Mouse (Mus musculus): Measurements from ENCODE around the gene Disp3.

Disp3 gene

DNA sequence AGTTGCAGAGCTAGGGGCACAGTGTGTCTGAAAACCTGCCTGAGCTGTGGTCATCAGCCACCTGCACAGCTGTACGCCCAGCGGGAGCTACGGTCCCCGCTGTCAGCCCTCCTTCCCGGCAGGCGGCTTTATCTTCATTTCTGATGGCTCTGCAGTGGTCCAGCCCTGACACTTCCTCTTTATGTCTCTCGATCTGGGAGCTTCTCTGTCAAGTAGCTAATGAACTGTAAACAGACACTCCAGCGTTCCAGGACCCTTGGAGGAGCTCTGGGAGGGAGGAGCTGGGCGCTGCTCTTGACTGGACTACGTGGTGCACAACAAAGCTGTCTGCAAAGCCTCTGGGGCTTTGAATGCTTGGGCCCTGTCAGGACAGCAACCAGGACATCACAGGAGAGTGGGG lies 67.1 kb downstream of the Disp3 start:
- no peak for DNase-seq (ENCODE audit: extremely low spot score, low read depth, low spot score)

GRCm38 (mm10) chr4:148218238-148218637 lies 69.5 kb downstream of the Disp3 start:
- no peak for DNase-seq (ENCODE audit: extremely low spot score, low read depth, low spot score)

DNA sequence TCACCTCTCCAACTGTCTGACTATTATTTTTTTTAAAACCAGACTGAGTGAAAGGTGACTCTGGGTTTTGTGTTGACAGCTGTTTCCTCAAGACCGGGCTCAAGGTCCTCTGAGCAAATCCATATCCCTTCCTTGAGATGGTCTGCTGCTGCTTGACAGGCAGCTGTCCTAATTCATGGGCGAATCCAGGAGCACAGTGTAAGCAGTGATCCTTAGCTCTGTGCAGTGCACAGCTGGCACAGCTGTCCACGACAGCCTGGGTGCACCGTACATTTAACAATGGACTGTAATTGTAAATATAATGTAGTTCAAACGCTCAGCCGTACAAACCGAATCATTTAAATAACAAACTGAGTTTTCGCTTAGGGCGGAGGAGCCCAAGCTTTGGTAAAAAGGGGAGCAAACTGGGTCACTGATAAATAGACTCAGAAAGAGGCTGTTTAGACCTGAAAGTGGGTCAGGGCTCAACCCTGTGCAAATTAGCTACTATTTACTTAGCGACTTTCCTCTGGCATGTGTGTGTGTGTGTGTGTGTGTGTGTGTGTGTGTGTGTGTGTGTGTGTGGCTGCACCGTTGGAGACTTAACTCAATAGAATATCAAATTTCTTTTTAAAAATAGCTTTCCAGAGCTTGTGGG lies 72.4 kb downstream of the Disp3 start:
- DNase-seq (ENCODE audit: extremely low spot score, low read depth, low spot score), result no peak

DNA sequence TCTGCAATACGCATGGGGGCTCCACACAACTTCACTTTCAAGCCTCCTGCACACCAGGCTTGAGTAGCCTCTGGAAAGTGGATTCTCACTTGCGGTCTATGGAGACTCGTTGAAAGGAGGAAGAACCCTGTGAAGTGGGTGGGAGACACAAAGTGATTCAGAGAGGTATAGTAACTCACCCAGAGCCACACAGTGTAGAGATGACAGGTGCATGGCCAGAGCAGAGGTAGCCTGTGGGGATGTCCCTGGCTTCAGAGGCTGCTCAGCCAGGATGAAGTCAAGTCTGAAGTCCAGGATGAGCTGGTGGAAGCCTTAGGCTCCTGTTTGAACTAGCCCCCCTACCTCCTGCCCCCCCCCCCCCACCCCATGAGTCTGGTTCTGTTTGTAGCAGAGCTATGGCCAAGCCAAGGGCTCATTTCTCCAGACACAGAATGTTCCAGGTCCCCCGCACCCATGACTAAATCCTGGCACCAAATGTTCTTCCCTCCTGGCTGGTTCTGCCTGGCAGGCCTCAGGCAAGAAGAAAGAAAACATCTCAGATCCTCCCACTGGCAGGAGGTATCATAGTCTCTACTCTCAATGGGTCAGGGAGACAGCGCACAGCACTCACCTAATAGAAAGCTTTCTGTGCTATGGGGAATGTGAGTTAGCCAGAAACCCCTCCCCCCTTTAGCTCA lies 73.2 kb downstream of the Disp3 start:
- DNase-seq (ENCODE audit: extremely low spot score, low read depth, low spot score), result no peak

DNA sequence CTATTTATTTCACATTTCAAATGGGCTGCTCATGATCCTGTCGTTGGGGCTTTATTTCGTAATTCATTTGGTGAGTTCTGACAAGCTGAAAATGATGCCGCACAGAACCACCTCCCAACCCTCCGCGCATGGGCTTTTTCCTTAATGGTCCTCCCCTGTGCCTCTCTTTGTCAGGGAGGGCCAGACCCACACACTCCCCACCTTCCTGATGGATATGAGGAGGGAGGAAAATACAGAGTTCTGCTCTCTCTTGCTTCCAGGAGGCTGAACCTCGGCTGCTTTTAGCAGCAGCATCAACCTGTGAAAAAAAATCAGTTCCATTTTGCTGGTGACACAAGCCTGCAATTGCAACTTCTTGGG lies 82.9 kb downstream of the Disp3 start:
- DNase-seq (ENCODE audit: extremely low spot score, low read depth, low spot score), result no peak

- no peak for DNase-seq (ENCODE audit: extremely low spot score, low read depth, low spot score)
These were observed 83.5 kb downstream of the Disp3 start for GRCm38 (mm10) chr4:148204061-148204872.

- no peak for DNase-seq (ENCODE audit: extremely low spot score, low read depth, low spot score)
These were observed 84.2 kb downstream of the Disp3 start for GRCm38 (mm10) chr4:148203557-148203956.

- DNase-seq (ENCODE audit: extremely low spot score, low read depth, low spot score), result no peak
These were observed 89.0 kb downstream of the Disp3 start for GRCm38 (mm10) chr4:148198721-148199120.

DNA sequence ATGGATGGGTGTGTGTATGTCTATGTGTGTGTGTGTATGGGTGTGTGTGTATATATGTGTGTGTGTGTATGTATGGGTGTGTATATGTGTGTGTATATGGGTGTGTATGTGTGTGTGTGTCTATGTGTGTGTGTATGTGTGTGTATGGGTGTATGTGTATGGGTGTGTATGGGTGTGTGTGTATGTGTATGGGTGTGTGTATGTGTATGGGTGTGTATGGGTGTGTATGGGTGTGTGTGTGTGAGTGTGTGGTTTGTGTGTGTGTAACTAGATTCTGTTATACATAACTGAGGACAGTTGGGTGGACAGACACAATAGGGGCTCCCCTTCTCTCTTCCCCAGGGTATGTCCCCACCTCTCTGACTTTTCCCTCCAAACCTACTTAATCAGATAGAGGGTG lies 93.4 kb downstream of the Disp3 start:
- DNase-seq (ENCODE audit: extremely low spot score, low read depth, low spot score), result no peak

DNA sequence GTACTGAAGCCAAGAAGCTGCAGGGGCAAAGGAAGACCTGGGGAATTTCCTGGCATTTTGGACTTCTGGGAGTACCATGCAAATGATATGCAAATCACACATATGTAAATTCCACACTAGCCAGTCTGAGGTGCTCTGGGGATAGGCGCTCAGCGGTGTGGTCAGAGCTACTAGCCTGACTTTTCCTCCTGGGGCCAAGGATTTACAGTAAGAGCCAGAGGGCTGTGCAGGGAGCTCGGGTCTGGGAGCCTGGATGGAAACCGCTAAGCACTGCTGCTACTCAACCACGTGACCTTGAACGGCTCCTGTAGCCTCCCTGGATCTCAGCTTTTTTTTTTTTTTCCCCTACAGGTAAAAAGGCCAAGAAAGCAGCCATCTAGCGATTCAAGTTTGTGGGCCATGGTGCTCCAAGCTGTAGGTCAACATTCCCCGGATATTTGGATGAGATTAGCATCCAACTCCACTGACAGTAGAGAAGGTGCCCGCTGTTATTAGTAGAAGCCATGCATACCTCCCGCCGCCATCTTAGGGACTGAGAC lies 95.0 kb downstream of the Disp3 start:
- DNase-seq (ENCODE audit: extremely low spot score, low read depth, low spot score), result no peak

All from hindlimb bud, embryonic 11.5 days (tissue).